Mouse (Mus musculus): ENCODE data around the gene Tmem104.
A peak's percentile ranks its signal among the peaks of the same experiment; 100 is the strongest.

Tmem104 gene

DNA sequence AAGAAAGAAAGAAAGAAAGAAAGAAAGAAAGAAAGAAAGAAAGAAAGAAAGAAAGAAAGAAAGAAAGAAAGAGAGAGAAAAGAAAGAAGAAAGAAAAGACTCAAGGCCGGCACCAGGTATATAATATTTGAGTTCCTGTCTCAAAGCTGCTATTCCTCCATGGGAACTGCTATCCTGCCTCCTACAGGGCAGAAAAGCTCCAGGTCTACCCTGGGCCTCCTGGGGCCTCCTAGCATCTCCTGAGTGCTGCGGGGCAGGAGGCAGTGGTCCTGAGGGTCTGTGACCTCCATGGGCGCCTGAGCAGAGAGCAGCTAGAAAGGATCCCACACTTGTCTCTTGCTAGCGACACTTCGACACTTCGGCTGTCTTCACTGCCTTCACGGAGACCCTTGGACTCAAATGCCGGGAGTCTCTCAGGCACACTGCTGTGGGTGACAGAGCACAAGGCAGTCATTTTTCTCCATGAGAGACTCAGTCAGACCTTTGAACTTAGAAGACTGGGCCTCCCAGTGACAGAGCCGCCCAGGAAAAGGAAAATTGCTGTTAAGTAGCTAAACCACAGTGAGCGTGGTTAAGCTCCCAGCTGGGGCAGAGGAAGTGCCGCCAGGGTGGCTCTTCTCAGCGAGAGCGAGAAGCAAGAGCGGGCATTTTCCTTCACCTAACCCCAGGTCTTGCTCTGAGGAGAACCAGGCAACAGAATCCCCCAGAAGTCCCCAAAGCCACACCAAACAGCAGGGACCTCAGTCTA is 44.1 kb downstream of the Tmem104 start:
- peak; percentile 72 for DNase-seq (ENCODE audit: low spot score)

GRCm38 (mm10) chr11:115231924-115232323 is 44.6 kb downstream of the Tmem104 start:
- DNase-seq (ENCODE audit: low spot score), result no peak

GRCm38 (mm10) chr11:115232889-115233288 is 45.6 kb downstream of the Tmem104 start:
- no peak for DNase-seq (ENCODE audit: low spot score)

- DNase-seq (ENCODE audit: low spot score), result no peak
Observed at GRCm38 (mm10) chr11:115233526-115234290, 46.4 kb downstream of the Tmem104 start.

GRCm38 (mm10) chr11:115234320-115235044 is 47.2 kb downstream of the Tmem104 start:
- no peak for DNase-seq (ENCODE audit: low spot score)

DNA sequence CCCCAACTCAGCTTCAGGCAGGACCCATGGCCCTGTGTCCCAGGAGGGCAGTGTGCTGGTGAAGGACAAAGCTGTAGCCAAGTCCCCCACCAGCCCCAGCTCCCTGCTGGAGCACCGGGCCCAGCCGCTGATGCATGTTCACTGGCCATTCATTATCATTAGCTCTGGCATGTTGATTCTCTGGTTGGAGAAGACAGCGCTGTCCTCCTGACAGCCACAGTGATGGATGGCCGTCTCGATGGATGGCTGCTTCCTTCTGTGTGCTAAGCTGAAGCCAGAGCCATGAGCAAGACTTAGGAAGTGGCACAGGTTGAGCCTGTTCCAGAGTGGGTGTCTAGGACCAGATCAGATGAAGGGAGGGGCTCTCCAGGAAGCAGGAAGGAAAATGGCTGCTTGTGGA is 49.3 kb downstream of the Tmem104 start:
- no peak for DNase-seq (ENCODE audit: low spot score)

- no peak for DNase-seq (ENCODE audit: low spot score)
Observed at GRCm38 (mm10) chr11:115241402-115241801, 54.1 kb downstream of the Tmem104 start.

GRCm38 (mm10) chr11:115242746-115243145 is 55.5 kb downstream of the Tmem104 start:
- no peak for DNase-seq (ENCODE audit: low spot score)

DNA sequence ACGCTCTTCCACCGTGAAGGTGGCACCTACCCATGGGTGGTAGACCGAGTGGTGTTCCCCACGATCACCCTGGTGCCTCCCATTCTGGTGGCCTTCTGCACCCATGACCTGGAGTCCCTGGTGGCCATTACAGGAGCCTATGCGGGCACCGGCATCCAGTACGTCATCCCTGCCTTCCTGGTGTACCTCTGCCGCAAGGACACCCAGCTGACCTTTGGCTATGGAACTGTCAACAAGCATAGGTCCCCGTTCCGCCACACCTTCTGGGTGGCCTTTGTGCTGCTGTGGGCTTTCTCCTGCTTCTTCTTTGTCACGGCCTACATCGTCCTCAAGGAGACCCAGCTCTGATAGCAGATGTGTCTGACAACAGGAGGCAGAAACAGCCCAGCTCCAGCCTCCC is 56.5 kb downstream of the Tmem104 start:
- no peak for DNase-seq (ENCODE audit: low spot score)

DNA sequence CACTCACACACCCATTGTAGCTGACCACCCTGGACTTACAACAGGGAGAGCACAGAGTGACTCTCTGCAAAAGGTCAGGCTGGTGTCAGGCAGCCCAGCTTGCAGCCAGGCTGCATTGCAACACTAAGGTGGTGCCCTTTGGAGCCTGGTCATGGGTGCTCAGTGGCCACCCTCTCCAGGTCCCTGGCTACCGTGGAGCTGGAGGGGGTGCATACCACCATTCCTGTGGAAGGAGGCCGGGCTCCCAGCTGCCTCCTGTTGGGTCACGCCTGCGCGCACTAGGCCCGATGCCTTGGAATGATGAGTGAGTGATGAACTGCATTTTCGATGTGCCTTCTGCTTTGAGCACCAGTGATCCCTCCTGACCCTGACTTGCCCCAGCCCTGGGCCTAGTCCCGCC is 57.6 kb downstream of the Tmem104 start:
- no peak for DNase-seq (ENCODE audit: low spot score)

DNA sequence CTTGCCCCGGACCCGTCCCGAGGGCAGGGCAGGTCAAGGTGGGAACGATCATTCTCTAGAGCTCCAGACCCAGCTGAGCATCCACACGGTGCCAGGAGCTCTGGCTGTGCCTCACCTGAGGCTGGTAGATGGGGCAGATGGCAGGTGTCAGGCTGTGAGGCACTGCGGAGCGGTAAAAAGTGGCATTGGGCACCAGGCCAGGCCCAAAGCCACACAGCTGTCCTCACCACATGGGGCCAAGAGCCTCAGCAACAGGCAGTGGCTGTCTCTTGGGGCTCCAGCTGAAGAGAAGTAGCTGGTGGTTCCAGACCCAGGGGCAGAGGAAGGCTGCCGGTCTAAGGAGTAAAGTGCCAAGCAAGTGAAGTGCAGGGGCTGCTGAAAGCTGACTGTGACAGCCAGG is 59.1 kb downstream of the Tmem104 start:
- no peak for DNase-seq (ENCODE audit: low spot score)

DNA sequence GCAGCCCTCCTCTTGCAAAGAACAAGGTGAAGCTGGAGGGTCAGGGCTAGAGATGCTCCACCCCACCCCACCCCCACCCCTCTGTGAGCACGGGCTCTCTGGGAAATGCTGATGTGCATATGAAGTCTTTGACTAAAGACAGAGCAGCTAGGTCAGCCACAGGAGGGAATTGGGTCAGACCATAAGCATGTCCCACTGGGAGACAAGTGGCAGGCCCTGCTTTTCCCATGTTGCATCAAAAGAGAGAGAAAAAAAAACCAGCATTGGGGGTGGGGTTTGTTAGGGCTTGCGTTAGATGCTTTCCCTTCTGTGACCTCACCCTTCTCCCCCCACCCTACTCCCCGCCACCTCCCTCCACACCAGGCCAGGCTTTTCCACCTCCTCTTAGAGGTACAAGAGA is 60.0 kb downstream of the Tmem104 start:
- DNase-seq (ENCODE audit: low spot score), result no peak

DNA sequence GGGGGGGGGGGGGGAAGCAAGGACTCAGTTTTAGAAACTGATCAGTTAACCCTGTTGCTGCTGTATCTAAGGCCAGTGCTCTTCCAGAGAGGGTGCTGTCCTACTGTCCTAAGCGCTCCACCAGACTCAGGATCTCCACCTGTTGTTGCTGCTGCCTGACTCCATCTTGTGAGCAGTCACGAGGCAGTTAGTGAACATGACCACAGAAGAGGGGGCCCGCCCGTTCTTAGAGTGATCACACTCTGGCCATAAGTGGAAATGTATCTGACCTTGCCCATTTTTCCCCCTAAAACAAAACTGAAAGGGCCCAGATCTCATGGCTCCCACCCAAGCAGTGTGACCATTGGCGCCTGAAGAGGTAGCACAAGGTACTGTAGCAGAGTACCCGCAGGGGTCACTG is 60.7 kb downstream of the Tmem104 start:
- no peak for DNase-seq (ENCODE audit: low spot score)

DNA sequence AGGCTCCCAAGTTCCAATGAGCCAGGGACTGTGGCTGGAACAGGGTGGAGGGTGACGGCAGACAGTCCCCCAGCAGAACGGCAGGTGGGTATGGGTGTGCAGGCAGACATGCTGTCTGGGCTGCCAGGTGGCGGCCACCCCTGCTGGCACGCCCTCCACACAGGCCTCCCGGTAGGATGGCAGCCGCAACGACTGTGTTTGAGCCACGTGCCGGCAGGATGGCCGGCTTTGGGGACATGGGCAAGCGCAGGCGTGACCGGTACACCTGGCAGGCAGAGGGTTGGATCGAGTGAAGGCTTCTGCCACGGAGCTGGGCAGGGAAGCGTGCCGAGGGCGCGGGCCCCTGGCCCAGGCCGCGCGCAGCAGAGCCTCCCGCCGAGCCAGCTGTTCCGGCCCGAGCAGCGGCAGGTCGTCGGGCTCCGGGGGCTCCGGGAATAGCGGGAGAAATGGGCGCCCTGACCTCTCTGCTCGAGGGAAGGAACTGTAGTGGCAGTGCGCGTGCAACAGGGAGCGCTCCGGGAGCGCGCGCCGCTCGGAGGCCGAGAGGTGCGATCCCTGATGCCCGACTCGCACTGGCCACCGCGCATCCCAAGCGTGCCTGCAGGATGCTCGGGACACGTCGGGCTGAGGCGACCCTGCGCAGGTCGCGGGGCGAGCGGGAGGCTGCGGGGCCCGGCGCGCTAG is 62.6 kb downstream of the Tmem104 start:
- no peak for DNase-seq (ENCODE audit: low spot score)

DNA sequence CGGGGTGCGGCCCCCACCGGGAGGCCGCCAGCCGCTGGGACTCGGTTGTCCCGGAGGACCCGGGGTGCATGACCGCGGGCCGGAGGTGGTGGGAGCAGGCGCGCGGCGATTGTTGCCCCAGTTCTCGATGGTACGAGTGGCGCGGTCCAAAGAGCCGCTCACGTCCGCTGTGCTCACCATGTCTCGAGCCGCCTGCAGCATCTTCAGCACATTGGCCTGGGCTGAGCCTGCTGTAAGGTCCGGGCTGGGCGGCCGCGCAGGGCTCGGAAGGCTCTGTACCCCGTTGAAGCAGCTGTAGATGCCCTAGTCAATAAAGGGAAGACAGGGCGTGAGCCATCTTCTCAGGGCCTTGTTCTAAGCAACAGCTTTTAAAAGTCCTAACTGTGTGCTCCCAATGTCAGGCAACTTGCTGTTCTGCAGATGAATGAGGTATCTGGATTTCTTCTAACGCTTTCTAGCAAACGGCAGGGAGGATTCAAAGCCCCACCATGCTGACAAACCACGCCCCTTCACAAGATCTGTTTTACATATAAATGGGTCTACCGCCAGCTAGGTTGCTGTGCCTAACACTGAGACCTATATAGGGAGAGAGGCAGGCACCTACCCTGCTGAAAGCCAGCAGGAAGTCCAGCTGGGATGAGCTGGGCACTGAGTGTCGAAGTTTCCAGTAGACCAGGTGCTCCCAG is 63.3 kb downstream of the Tmem104 start:
- no peak for DNase-seq (ENCODE audit: low spot score)

GRCm38 (mm10) chr11:115251258-115251657 is 64.0 kb downstream of the Tmem104 start:
- no peak for DNase-seq (ENCODE audit: low spot score)

DNA sequence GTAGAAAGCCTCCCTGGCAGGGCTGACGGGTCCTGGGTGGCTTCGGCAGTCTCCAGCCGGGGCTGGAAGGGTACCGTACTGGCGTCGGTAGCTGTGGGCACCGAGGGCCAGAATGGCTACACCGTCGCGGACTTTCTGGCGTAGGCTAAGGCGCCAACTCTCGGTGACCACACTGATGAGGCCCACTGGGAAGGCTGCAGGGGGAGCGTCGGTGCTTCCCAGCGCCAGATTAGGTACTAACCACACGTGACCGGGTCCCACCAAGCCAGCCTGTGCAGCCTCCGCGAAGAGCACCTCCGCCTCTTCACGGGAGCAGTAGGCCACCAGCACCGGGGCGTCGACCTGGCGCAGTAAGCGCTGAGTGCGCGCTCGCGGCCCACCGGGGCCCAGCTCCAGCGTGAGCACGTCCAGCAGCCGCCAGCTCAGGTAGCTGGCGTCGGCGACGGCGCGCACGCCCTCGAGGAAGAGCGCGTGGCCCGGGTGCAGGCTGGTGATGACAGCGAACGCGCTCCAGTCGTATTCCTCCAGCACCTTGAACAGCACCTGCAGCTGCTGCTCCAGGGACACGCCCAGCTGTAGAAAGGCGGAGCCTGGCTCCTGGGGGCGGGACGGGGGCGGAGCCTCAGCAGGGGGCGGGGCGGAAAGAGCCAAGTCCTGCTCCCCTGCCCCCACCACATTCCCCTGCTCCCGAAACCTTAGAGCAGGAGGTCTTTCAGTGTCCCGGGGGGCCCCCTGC is 70.7 kb downstream of the Tmem104 start:
- DNase-seq (ENCODE audit: low spot score), result peak; percentile 51

- DNase-seq (ENCODE audit: low spot score), result no peak
Observed at GRCm38 (mm10) chr11:115259134-115259533, 71.8 kb downstream of the Tmem104 start.

GRCm38 (mm10) chr11:115262954-115263353 is 75.7 kb downstream of the Tmem104 start:
- DNase-seq (ENCODE audit: low spot score), result no peak

GRCm38 (mm10) chr11:115264136-115264861 is 77.0 kb downstream of the Tmem104 start:
- DNase-seq (ENCODE audit: low spot score), result no peak
